11 mouse cellular contexts compared by ENCODE assay signal in the genomic region with DNA sequence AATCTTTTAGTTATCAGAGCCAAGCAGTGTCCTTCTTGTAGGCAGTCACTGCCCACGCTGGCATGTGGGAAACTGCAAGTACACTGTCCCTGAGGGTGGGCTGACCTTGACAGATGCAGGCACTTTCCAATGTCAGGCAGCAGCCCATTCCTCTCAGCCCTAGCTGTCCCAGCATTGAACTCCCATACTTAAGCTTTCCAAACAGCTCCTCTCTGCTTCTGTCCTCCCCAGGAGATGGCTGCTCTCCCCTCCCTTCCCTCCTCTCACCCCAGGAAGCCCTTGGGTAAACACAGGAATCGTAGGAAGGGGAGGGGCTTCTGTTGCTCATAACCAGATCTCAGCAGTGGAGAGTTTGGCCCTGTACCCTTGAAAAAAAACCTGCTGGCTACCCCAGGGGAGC. TPM values are rescaled to one million over a fixed set of nuclear protein-coding genes. Genes with fewer than 3 reads are reported as not detected.
DNase-seq lines count a peak whose midpoint lies in the region; ATAC-seq and TF ChIP-seq lines count a peak whose summit lies in the region.
"Had no signal": no experiment of that assay in that cellular context is flagged by ENCODE, and none has a peak within 500 bp of the region (broad histone marks: within the 10 kb centered on the region; RNA-seq: fewer than 3 reads in every experiment).

No protein-coding gene starts in this region.

- no peaks in the 10 kb centered on the region for H3K36me3 ChIP-seq in neural tube, embryonic 15.5 days
- no peaks in the 10 kb centered on the region for H3K36me3 ChIP-seq in heart, embryonic 12.5 days
- no peaks in the 10 kb centered on the region for H3K36me3 ChIP-seq in stomach, embryonic 15.5 days
- H3K36me3 ChIP-seq in hindbrain, embryonic 11.5 days (ENCODE audit: control insufficient read depth, insufficient read depth, low read length): no peaks in the 10 kb centered on the region
- H3K36me3 ChIP-seq: hindbrain, embryonic 15.5 days; liver, embryonic 13.5 days had no signal

- ATAC-seq in neural tube, embryonic 15.5 days (ENCODE audit: low FRiP score): no peak
- ATAC-seq in heart, embryonic 12.5 days (ENCODE audit: insufficient number of reproducible peaks, low FRiP score): peak; percentile 51; the same call in 1 of the 2 replicates
- peak; percentile 36; the same call in 1 of the 2 replicates for ATAC-seq in stomach, embryonic 15.5 days (ENCODE audit: insufficient read depth, low FRiP score, low read depth)
- no peak for ATAC-seq in hindbrain, embryonic 11.5 days (ENCODE audit: low FRiP score)

- WGBS in neural tube, embryonic 15.5 days: 16% methylated on average over 2 of the region's 2 CpGs
- WGBS in heart, embryonic 12.5 days: 13% methylated on average over 2 of the region's 2 CpGs
- 11% methylated on average over 2 of the region's 2 CpGs for WGBS in stomach, embryonic 15.5 days
- 14% methylated on average over 2 of the region's 2 CpGs for WGBS in hindbrain, embryonic 11.5 days

- DNase-seq in neural tube, embryonic 10.5 days (ENCODE audit: extremely low spot score, low spot score): no peak
- peak; percentile 48 for DNase-seq in kidney, postnatal 10 days
- DNase-seq in left cerebral cortex, adult 2 months (ENCODE audit: extremely low spot score in 1 of 2, low spot score in 2 of 2): no peak
- DNase-seq in frontal cortex, postnatal 14 days (ENCODE audit: low spot score in 2 of 2): no peak
- no peak for DNase-seq in hindbrain, embryonic 11.5 days (ENCODE audit: low spot score)
- DNase-seq: liver, embryonic 13.5 days had no signal

- intact Hi-C loops in left cerebral cortex, adult 2 months (cut with DNase I): no loop called here

- TF ChIP-seq CTCF in left cerebral cortex, adult 2 months (IDR thresholded peaks at IDR 0.05): no peak

- H3K27ac ChIP-seq in neural tube, embryonic 15.5 days (replicated peaks): 0 out of 2 replicates have a peak overlapping the region, but pooled peaks have one; percentile 11
- peak overlapping the region; percentile 55; the same call in 1 of the 2 replicates for H3K27ac ChIP-seq in heart, embryonic 12.5 days (ENCODE audit: poor library complexity, severe bottlenecking)
- peak overlapping the region; percentile 31; the same call in 1 of the 2 replicates for H3K27ac ChIP-seq in stomach, embryonic 15.5 days
- H3K27ac ChIP-seq in left cerebral cortex, adult 2 months: no peak overlapping the region; the same call in 1 of the 2 replicates
- no peak overlapping the region for H3K27ac ChIP-seq in hindbrain, embryonic 11.5 days (ENCODE audit: low read depth, low read length)
- H3K27ac ChIP-seq: hindbrain, embryonic 15.5 days; liver, embryonic 13.5 days had no signal

- no peaks in the 10 kb centered on the region; the same call in 1 of the 2 replicates for H3K27me3 ChIP-seq in neural tube, embryonic 15.5 days (replicated peaks)
- H3K27me3 ChIP-seq in heart, embryonic 12.5 days (replicated peaks): no peaks in the 10 kb centered on the region
- no peaks in the 10 kb centered on the region for H3K27me3 ChIP-seq in stomach, embryonic 15.5 days (replicated peaks)
- H3K27me3 ChIP-seq in hindbrain, embryonic 11.5 days (ENCODE audit: control insufficient read depth, insufficient read depth, low read length): no peaks in the 10 kb centered on the region
- H3K27me3 ChIP-seq: hindbrain, embryonic 15.5 days; liver, embryonic 13.5 days had no signal

- H3K4me2 ChIP-seq in neural tube, embryonic 15.5 days: no peak overlapping the region
- no peak overlapping the region for H3K4me2 ChIP-seq in heart, embryonic 12.5 days
- H3K4me2 ChIP-seq in stomach, embryonic 15.5 days: no peak overlapping the region
- no peak overlapping the region for H3K4me2 ChIP-seq in hindbrain, embryonic 11.5 days (replicated peaks; ENCODE audit: low read depth, low read length)
- H3K4me2 ChIP-seq: hindbrain, embryonic 15.5 days; liver, embryonic 13.5 days had no signal

- H3K4me1 ChIP-seq in neural tube, embryonic 15.5 days: no peaks in the 10 kb centered on the region
- H3K4me1 ChIP-seq in heart, embryonic 12.5 days (replicated peaks): peaks cover 17% of the 10 kb centered on the region; the same call in 1 of the 2 replicates
- 0 out of 2 replicates have a peak, but pooled peaks cover 3% of the 10 kb centered on the region for H3K4me1 ChIP-seq in stomach, embryonic 15.5 days
- H3K4me1 ChIP-seq in hindbrain, embryonic 11.5 days (replicated peaks; ENCODE audit: control insufficient read depth, insufficient read depth, low read length): no peaks in the 10 kb centered on the region
- H3K4me1 ChIP-seq: hindbrain, embryonic 15.5 days had no signal

- H3K4me3 ChIP-seq in neural tube, embryonic 15.5 days (replicated peaks): no peak overlapping the region
- no peak overlapping the region for H3K4me3 ChIP-seq in heart, embryonic 12.5 days
- H3K4me3 ChIP-seq in stomach, embryonic 15.5 days (replicated peaks): no peak overlapping the region
- no peak overlapping the region for H3K4me3 ChIP-seq in left cerebral cortex, adult 2 months
- H3K4me3 ChIP-seq in hindbrain, embryonic 11.5 days (ENCODE audit: low read depth, low read length): no peak overlapping the region
- H3K4me3 ChIP-seq: erythroblast, embryonic 14.5 days; hindbrain, embryonic 15.5 days; liver, embryonic 13.5 days had no signal

- no peaks in the 10 kb centered on the region for H3K9me3 ChIP-seq in neural tube, embryonic 15.5 days (replicated peaks)
- H3K9me3 ChIP-seq in heart, embryonic 12.5 days (replicated peaks): no peaks in the 10 kb centered on the region
- no peaks in the 10 kb centered on the region for H3K9me3 ChIP-seq in stomach, embryonic 15.5 days
- H3K9me3 ChIP-seq in hindbrain, embryonic 11.5 days (ENCODE audit: control insufficient read depth, low read length): no peaks in the 10 kb centered on the region
- H3K9me3 ChIP-seq: hindbrain, embryonic 15.5 days; liver, embryonic 13.5 days had no signal

- H3K9ac ChIP-seq in neural tube, embryonic 15.5 days (replicated peaks): no peak overlapping the region
- H3K9ac ChIP-seq in heart, embryonic 12.5 days: no peak overlapping the region
- no peak overlapping the region for H3K9ac ChIP-seq in stomach, embryonic 15.5 days
- H3K9ac ChIP-seq in hindbrain, embryonic 11.5 days (ENCODE audit: low read depth, low read length): no peak overlapping the region
- H3K9ac ChIP-seq: hindbrain, embryonic 15.5 days; liver, embryonic 13.5 days had no signal

RNA-seq across cellular contexts. Expression of gene Ttpal, which starts 7.0 kb away (rescaled TPM):
- 37.5 and 39.1 TPM in 2 replicates for polyA plus RNA-seq in neural tube, embryonic 15.5 days (2015; fragmentation: Nextera tagmentation; extraction: Ambion mirVana)
- polyA plus RNA-seq in heart, embryonic 12.5 days (2016; fragmentation: Nextera tagmentation; extraction: Ambion mirVana): 26.9 and 27.8 TPM in 2 replicates
- 26.2 and 26.9 TPM in 2 replicates for polyA plus RNA-seq in stomach, embryonic 15.5 days (2015; fragmentation: Nextera tagmentation; extraction: Ambion mirVana)
- 10 to 100 TPM; 69.9 to 81.2 TPM for total RNA-seq in left cerebral cortex, adult 2 months (2021)
- 40.2 and 42.2 TPM in 2 replicates for polyA plus RNA-seq in hindbrain, embryonic 11.5 days (2014; fragmentation: Nextera tagmentation; extraction: Ambion mirVana)

RNA-seq across cellular contexts. Expression of gene Serinc3, which starts 49.8 kb away (rescaled TPM):
- 33.6 and 41.2 TPM in 2 replicates for polyA plus RNA-seq in neural tube, embryonic 15.5 days (2015; fragmentation: Nextera tagmentation; extraction: Ambion mirVana)
- 67.7 and 76.7 TPM in 2 replicates for polyA plus RNA-seq in heart, embryonic 12.5 days (2016; fragmentation: Nextera tagmentation; extraction: Ambion mirVana)
- polyA plus RNA-seq in stomach, embryonic 15.5 days (2015; fragmentation: Nextera tagmentation; extraction: Ambion mirVana): 46.3 and 49.1 TPM in 2 replicates
- 100 to 1,000 TPM; 213 to 234 TPM for total RNA-seq in left cerebral cortex, adult 2 months (2021)
- 35.7 and 38.4 TPM in 2 replicates for polyA plus RNA-seq in hindbrain, embryonic 11.5 days (2014; fragmentation: Nextera tagmentation; extraction: Ambion mirVana)

Comparison
In these comparisons a context has a peak if more than half of its experiments do, and no peak if none do; other contexts are left out.
1. ATAC-seq: peak in heart, embryonic 12.5 days (single experiment) and stomach, embryonic 15.5 days (single experiment); none in neural tube, embryonic 15.5 days (single experiment) and hindbrain, embryonic 11.5 days (single experiment).
2. H3K27ac ChIP-seq: peak in neural tube, embryonic 15.5 days (single experiment), heart, embryonic 12.5 days (single experiment) and stomach, embryonic 15.5 days (single experiment); none in left cerebral cortex, adult 2 months (single experiment) and hindbrain, embryonic 11.5 days (single experiment).